Mouse (Mus musculus) intestine, postnatal 0 days (tissue): ENCODE measurements at regions not wholly inside any gene's neighbourhood (a gene's known extent, or its start where the extent isn't known, plus 50 kb on each side); places are given as distances from the start of the nearest gene placed in this dataset.

ENCODE experiments used
- ATAC-seq: fragments of 200-750 bp; cut with Nextera tagmentation; 2 replicates; pipeline ENCODE4 v1.8.0; 2017; ENCODE audit warnings: mild to moderate bottlenecking, moderate TSS enrichment, moderate library complexity
- H3K27ac ChIP-seq: fragments of 300-500 bp; sonication (generic); 2 replicates; pipeline ENCODE4 v1.5.1; 2014; ENCODE audit warnings: mild to moderate bottlenecking, low read depth, low read length, moderate library complexity
- H3K27me3 ChIP-seq: fragments of 300-500 bp; sonication (generic); replicated peaks from 2 replicates; pipeline ENCODE4 v1.6.1; 2014; ENCODE audit warnings: low read length, mixed read lengths; ENCODE audit not compliant: control insufficient read depth, insufficient read depth
- H3K36me3 ChIP-seq: fragments of 300-500 bp; sonication (generic); 2 replicates; pipeline ENCODE4 v1.6.1; 2014; ENCODE audit warnings: mild to moderate bottlenecking, moderate library complexity; ENCODE audit not compliant: control insufficient read depth, insufficient read depth
- H3K4me1 ChIP-seq: fragments of 300-500 bp; sonication (generic); replicated peaks from 2 replicates; pipeline ENCODE4 v1.6.1; 2014; ENCODE audit warnings: antibody characterized with exemption, low read length, mixed read lengths; ENCODE audit not compliant: control insufficient read depth, insufficient read depth
- H3K4me2 ChIP-seq: fragments of 300-500 bp; sonication (generic); replicated peaks from 2 replicates; pipeline ENCODE4 v1.6.1; 2014; ENCODE audit warnings: low read depth, mild to moderate bottlenecking, moderate library complexity
- H3K4me3 ChIP-seq: fragments of 300-500 bp; sonication (generic); 2 replicates; pipeline ENCODE4 v1.5.1; 2014; ENCODE audit warnings: low read depth, low read length
- H3K9ac ChIP-seq: fragments of 300-500 bp; sonication (generic); 2 replicates; pipeline ENCODE4 v1.6.1; 2014; ENCODE audit warnings: mild to moderate bottlenecking, low read depth, low read length
- H3K9me3 ChIP-seq: fragments of 300-500 bp; sonication (generic); 2 replicates; pipeline ENCODE4 v1.6.1; 2016; ENCODE audit warnings: mixed run types; ENCODE audit not compliant: control insufficient read depth
- CTCF ChIP-seq: sonication (generic); IDR thresholded peaks from 2 replicates; pipeline ENCODE4 v1.5.1; 2016; ENCODE audit warnings: low read depth, mild to moderate bottlenecking, control low read depth, antibody characterized with exemption, moderate library complexity
- whole genome bisulfite sequencing: fragments of 180-500 bp; shearing (Covaris S2); extraction: QIAGEN DNeasy Blood & Tissue Kit; methylation state at CpG from one replicate; pipeline ENCODE4 v1.1.7; 2014; 5-methylcytosine and 5-hydroxymethylcytosine counted together

GRCm38 (mm10) chr1:90356567-90356966 is 152.8 kb downstream of the Ackr3 start:
- Histone ChIP-seq H3K9me3 (no peaks in the 10 kb centered on the region), H3K4me2 (no peak overlapping the region), H3K27ac (no peak overlapping the region), H3K9ac (no peak overlapping the region), H3K27me3 (no peaks in the 10 kb centered on the region), H3K4me3 (no peak overlapping the region), H3K36me3 (no peaks in the 10 kb centered on the region), H3K4me1 (no peaks in the 10 kb centered on the region)
- no peak for TF ChIP-seq CTCF
- WGBS, result 82% methylated on average over 3 of the region's 3 CpGs
- no peak for ATAC-seq

- no peak for TF ChIP-seq CTCF
- H3K27ac ChIP-seq, result no peak overlapping the region
- ATAC-seq, result no peak
- no peaks in the 10 kb centered on the region for H3K4me1 ChIP-seq
- no peak overlapping the region for H3K4me2 ChIP-seq
- no peaks in the 10 kb centered on the region for H3K9me3 ChIP-seq
- no peaks in the 10 kb centered on the region for H3K36me3 ChIP-seq
- H3K4me3 ChIP-seq, result no peak overlapping the region
- no peak overlapping the region for H3K9ac ChIP-seq
- H3K27me3 ChIP-seq, result no peaks in the 10 kb centered on the region
Measured at GRCm38 (mm10) chr1:90357391-90357790, 153.6 kb downstream of the Ackr3 start.

- Histone ChIP-seq H3K4me3 (no peak overlapping the region), H3K9me3 (no peaks in the 10 kb centered on the region), H3K9ac (no peak overlapping the region), H3K36me3 (no peaks in the 10 kb centered on the region), H3K4me2 (no peak overlapping the region), H3K4me1 (no peaks in the 10 kb centered on the region), H3K27ac (no peak overlapping the region), H3K27me3 (no peaks in the 10 kb centered on the region)
- no peak for TF ChIP-seq CTCF
- WGBS, result 60% methylated on average over 2 of the region's 2 CpGs
- no peak for ATAC-seq
Measured at GRCm38 (mm10) chr1:90358971-90359370, 155.2 kb downstream of the Ackr3 start.

- Histone ChIP-seq H3K4me1 (no peaks in the 10 kb centered on the region), H3K9me3 (no peaks in the 10 kb centered on the region), H3K9ac (no peak overlapping the region), H3K27me3 (no peaks in the 10 kb centered on the region), H3K4me3 (no peak overlapping the region), H3K4me2 (no peak overlapping the region), H3K27ac (no peak overlapping the region), H3K36me3 (no peaks in the 10 kb centered on the region)
- TF ChIP-seq CTCF, result no peak
- no peak for ATAC-seq
- WGBS, result 71% methylated on average over 3 of the region's 3 CpGs
Measured at GRCm38 (mm10) chr1:90360065-90360464, 156.3 kb downstream of the Ackr3 start.

GRCm38 (mm10) chr1:90364444-90364843 is 160.7 kb downstream of the Ackr3 start:
- ATAC-seq, result no peak
- TF ChIP-seq CTCF, result no peak

GRCm38 (mm10) chr1:90368581-90368980 is 164.8 kb downstream of the Ackr3 start:
- Histone ChIP-seq H3K27me3 (no peaks in the 10 kb centered on the region), H3K4me3 (no peak overlapping the region), H3K9me3 (no peaks in the 10 kb centered on the region), H3K27ac (no peak overlapping the region), H3K36me3 (no peaks in the 10 kb centered on the region), H3K4me1 (no peaks in the 10 kb centered on the region), H3K4me2 (no peak overlapping the region), H3K9ac (no peak overlapping the region)
- no peak for TF ChIP-seq CTCF
- WGBS, result 83% methylated on average over 10 of the region's 10 CpGs
- no peak for ATAC-seq

More at GRCm38 (mm10) chr1:90364444-90364843, 160.7 kb downstream of the Ackr3 start:
- 72% methylated on average over 4 of the region's 4 CpGs for WGBS
- H3K9ac ChIP-seq, result no peak overlapping the region
- H3K4me1 ChIP-seq, result no peaks in the 10 kb centered on the region
- no peaks in the 10 kb centered on the region for H3K27me3 ChIP-seq
- H3K9me3 ChIP-seq, result no peaks in the 10 kb centered on the region
- H3K4me3 ChIP-seq, result no peak overlapping the region
- no peak overlapping the region for H3K4me2 ChIP-seq
- H3K36me3 ChIP-seq, result no peaks in the 10 kb centered on the region
- H3K27ac ChIP-seq, result no peak overlapping the region

GRCm38 (mm10) chr1:90369287-90369686 is 165.5 kb downstream of the Ackr3 start:
- H3K27ac ChIP-seq, result no peak overlapping the region
- no peaks in the 10 kb centered on the region for H3K4me1 ChIP-seq
- no peak for ATAC-seq
- H3K27me3 ChIP-seq, result no peaks in the 10 kb centered on the region
- TF ChIP-seq CTCF, result peak; percentile 35
- WGBS, result 72% methylated on average over 2 of the region's 2 CpGs
- no peak overlapping the region for H3K4me3 ChIP-seq
- no peaks in the 10 kb centered on the region for H3K9me3 ChIP-seq
- no peak overlapping the region for H3K4me2 ChIP-seq
- H3K36me3 ChIP-seq, result no peaks in the 10 kb centered on the region
- no peak overlapping the region for H3K9ac ChIP-seq
